Mouse (Mus musculus): ENCODE measurements around the gene Aaas.

The Aaas gene

GRCm38 (mm10) chr15:102350138-102350941 is at the start of gene Aaas:
Gene Aaas (minus strand): TSS chr15:102350771.
- peak; percentile 99 for DNase-seq (ENCODE audit: low read depth, low spot score)

- peak; percentile 66 for DNase-seq (ENCODE audit: low read depth, low spot score)
These were observed 49.0 kb upstream of the Aaas start for GRCm38 (mm10) chr15:102399229-102400221.

GRCm38 (mm10) chr15:102398629-102399028 is 48.1 kb upstream of the Aaas start:
- no peak for DNase-seq (ENCODE audit: low read depth, low spot score)

GRCm38 (mm10) chr15:102395061-102395460 is 44.5 kb upstream of the Aaas start:
- DNase-seq (ENCODE audit: low read depth, low spot score) = no peak

GRCm38 (mm10) chr15:102393584-102394014 is 43.0 kb upstream of the Aaas start:
- DNase-seq (ENCODE audit: low read depth, low spot score) = no peak

DNA sequence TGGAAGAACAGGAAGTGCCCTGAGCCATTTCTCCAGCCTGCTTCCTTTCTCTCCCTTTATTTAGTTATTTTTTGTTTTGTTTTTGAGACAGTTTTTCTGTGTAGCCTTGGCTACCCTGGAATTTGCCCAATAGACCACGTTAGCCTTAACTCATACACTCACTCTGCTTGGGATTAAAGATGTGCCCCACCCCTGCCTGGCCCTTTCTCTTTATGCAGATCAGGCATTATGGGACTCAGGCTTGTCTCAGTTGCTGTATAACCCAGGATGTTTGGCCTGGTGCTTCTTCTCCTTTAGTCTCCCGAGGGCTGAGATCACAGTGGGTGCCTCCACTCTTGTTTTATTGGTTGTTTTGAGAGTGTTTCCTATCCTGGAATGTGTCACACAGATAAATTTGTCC is 41.9 kb upstream of the Aaas start:
- DNase-seq (ENCODE audit: low read depth, low spot score) = no peak

DNA sequence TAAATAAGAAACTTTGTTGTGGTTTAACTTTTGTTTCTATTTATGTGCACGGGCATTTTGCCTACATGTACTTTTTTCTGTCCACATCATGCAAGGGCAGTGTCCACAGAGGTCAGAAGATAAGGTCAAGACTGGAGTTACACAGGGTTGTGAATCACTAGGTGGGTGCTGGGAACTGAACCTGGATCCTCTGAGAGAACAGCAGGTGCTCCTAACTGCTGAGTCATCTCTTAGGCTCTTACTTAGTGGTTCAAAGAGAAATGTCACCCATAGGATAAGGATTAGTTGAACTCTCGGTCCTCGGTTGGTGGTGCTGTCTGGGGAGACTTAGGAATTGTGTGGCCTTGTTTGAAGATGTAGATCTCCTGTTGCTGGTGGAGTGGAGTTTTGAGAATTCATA is 38.4 kb upstream of the Aaas start:
- DNase-seq (ENCODE audit: low read depth, low spot score) = no peak

- DNase-seq (ENCODE audit: low read depth, low spot score) = no peak
These were observed 36.1 kb upstream of the Aaas start for GRCm38 (mm10) chr15:102386640-102387039.

- DNase-seq (ENCODE audit: low read depth, low spot score) = no peak
These were observed 33.1 kb upstream of the Aaas start for GRCm38 (mm10) chr15:102383671-102384070.

- peak; percentile 89 for DNase-seq (ENCODE audit: low read depth, low spot score)
These were observed 31.0 kb upstream of the Aaas start for GRCm38 (mm10) chr15:102381575-102381974.

DNA sequence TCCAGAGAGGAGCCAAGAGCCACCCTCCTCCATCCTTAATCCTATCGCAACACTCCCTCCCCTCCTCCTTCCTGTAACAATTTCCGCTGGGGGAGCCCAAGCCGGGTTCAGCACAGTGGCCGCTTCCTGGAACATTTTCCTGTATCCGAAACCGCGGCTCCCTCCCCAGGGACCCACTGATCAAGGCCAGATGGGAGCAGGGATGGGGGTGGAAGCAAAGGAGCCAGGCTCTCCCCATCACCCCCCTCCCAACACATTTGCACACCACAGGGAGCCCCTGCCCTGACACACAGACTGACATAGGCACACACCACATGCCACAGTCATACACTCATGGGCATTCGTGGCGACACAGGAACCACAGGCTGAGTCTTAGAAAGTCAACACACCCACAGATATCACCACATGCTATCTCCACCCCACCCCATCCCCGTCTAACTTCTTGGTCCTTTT is 27.3 kb upstream of the Aaas start:
- no peak for DNase-seq (ENCODE audit: low read depth, low spot score)

DNA sequence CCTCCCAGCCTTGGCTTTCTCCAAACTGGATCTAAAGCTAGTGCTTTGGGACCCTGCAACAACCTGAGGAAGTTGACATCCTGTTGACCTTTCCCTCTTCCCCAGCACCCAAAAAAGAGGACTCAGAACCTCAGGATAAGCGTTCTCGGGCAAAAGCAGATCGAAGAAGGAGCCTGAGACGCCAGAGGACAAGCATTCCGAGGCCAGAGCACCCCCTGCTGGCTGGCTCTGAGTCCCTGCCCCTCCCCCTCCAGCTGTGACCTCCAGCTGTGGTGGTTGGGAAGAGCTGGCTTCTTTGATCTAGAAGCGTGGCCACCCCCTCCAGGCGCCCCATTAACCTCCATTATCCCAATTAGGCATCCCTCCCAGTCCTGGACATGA is 26.6 kb upstream of the Aaas start:
- peak; percentile 88 for DNase-seq (ENCODE audit: low read depth, low spot score)

DNA sequence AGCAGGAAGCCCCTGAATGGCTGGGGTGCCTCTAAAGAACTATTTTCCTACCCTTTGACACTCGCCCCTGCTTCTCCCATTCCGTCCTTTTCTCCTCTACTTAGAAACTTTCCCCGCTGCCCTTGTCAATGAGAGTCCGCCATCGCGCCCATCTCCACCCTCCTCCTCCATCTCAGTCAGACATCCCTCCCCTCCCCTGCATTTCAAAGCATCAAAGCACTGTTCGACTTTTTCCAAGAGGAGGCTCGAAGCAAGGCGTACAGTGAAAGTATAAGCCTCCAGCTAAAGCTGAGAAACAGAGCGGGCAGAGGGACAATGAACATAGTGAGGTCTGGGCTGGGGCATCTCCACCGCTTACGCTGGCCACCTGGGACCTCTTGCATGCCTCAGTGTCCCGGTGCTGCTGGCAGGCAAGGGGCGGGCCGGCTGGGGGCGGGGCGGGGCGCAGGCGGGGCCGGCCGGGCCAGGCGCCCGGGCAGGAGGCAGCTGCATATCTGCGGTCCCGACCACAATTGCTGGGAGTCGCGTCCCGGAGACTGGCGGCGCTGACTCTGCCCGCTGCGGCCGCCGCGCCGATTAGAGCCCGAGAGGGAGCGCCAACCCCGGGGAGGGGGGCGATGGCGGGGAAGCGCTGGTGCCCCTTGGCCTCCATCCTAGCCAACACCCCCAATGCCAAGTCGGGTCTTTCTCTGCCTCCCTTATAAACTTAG is 26.0 kb upstream of the Aaas start:
- peak; percentile 52 for DNase-seq (ENCODE audit: low read depth, low spot score)

DNA sequence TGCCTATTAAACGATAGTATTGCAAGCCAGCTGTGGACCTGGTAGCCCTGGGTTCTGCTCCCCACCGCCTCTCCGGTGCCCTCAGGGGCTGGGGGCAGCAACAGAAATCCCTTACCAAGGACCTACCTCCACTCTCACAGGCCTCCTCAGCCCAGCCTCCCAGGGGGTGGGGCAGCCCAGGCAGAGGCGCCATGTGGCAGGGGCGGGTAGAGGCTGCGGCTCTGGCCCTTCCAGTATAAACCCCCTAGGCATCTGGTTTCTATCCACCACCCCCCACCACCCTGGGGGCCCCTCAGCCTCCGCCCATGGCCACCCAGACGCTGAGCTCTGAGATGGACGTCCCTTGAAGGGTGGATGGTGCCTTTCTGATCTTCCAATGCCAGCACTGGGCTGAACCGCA is 20.2 kb upstream of the Aaas start:
- no peak for DNase-seq (ENCODE audit: low read depth, low spot score)

DNA sequence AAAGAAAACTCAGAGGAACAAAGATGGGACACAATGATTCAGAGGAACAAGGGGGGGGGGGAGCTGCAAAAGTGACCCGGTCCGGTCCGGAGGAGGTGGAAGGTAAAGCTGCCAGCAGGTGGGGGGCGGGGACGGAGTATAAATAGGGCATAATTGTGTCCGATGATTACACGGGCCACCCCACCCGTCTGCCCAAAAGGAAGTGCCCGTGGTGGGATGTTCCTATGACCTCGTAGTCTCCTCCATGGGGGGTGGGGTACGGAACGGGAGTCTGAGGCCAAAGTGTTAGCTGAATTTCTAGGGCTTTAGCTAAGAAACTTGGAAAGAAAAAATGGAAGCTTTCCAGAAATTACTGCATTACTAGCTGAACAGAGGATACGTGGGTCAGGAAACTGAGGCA is 19.4 kb upstream of the Aaas start:
- no peak for DNase-seq (ENCODE audit: low read depth, low spot score)

DNA sequence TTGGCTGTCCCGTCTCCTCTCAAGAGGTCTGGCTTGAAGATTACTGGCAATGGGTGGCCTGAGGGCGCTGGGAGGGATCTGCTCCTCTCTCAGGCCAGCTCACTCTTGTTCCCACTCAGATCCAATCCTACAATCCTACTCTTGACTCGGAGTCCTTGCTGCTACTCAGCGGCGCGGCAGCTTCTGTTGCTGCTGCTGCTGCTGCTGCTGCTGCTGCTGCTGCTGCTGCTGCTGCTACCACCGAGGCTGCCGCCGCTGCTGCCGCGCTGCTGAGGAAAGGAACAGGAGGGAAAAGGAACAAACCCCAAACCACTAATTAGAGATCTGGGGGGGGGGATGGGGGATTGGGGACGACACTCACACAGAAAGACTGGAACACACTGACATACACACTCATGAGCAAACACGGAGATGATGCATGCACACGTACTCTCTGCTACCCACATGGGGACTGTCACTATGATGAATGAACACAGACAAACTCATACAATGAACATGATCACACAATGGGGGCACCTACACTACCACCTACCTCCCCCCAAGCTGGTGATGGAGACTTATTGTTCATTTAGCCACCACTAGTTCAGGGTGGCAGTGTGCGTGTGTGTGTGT is 16.3 kb upstream of the Aaas start, which contains the start of gene Sp7:
Gene Sp7, minus strand, starts transcription at position 450 of the 612 bp plus-strand sequence.
- peak; percentile 40 for DNase-seq (ENCODE audit: low read depth, low spot score)

DNA sequence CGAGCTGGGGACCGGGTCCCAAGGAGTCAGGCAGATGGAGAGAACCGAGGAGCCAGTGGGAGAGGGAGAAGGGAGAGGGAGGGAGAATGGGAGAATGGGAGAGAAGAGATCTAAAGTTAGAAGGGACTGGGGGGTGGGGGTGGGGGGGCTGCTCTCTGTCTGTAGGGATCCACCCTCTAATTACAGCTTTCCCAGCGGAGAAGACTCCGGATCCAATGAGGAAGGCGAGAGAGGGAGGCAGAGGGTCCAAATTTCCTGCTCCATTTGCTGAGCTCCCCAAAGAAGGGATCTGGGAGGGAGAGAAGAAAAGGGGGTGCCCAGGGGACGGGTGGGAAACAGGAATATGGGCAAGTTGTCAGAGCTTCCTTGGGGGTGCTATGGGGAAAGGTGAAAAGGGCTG is 15.7 kb upstream of the Aaas start:
- peak; percentile 72 for DNase-seq (ENCODE audit: low read depth, low spot score)

DNA sequence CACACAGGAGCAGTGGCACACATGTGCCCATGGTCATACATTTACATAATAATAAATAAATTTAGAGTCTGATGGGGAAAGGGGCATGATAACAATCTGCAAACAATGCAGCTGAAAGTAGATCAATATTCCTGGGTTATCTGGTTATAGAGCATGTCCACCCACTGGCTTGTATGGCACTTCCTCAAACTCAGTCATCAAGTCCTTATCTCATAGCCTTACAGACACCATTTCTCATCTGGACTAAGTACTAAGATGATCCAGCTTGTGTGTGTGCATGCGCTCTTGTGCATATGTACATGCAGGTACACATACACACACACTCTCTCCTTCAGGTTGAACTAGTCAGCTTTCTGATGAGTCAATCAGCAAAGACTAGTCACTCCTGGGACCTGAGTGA is 14.1 kb upstream of the Aaas start:
- DNase-seq (ENCODE audit: low read depth, low spot score) = no peak

DNA sequence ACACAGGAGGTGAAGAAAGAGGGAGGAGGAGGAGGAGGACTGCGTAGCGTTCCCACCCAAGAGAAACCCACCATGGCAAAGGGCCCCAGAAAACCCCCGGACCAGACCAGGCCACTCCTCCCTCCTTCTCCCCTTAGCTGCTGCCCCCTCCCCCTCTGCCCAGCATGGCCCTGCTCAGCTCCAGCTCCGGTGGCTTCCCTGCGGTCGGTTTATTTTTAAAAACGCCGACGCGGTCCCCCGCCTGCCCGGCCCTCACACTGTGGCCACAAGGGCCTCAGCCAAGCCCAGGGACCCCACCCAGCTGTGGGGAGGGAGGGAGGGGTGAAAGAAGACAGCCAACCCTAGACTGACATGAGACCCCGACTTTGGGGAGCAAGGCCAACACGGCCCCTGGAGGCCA is 12.1 kb upstream of the Aaas start:
- DNase-seq (ENCODE audit: low read depth, low spot score) = no peak

DNA sequence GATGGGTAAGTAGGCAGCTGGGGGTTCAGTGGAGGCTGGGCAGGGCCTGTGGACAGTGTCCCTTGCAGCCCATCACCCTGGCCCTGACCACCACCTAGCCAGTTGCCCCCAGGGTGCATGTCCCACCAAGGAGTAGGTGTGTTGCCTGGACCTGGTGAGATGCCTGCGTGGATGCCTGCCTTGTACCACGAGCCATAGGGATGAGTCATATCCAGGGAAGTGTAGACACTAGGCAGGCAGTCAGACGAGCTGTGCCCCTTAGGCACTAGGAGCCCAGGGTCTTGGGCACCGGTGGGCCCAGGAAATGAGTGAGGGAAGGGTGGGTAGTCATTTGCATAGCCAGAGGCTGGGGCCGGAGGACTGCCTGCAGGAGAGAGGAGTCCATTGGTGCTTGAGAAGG is 8.3 kb upstream of the Aaas start:
- DNase-seq (ENCODE audit: low read depth, low spot score) = no peak

DNA sequence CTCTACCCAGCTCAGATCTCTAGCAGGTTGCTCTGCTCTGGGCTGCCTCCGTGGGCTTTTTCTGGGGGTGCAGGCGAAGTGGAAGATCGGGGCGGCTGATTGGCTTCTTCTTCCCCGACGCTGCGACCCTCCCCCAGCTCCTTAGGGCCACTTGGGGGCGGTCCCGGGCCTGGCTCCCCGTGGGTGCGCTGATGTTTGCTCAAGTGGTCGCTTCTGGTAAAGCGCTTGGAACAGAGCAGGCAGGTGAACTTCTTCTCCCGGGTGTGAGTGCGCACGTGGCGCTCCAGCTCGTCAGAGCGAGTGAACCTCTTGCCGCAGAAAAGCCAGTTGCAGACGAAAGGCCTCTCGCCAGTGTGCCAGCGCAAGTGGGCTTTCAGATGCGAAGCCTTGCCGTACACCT is 7.6 kb upstream of the Aaas start:
- no peak for DNase-seq (ENCODE audit: low read depth, low spot score)
